Mouse (Mus musculus) forebrain, embryonic 12.5 days (tissue): ENCODE measurements around the gene H2-Ob. TPM values are rescaled to one million over a fixed set of nuclear protein-coding genes. Genes with fewer than 3 reads are reported as not detected.
"Not testable (repeated sequence)": the region's sequence is repeated elsewhere in the genome, so short reads cannot be mapped to it uniquely, and the experiment has no call there.

Experiments
- ATAC-seq: fragments of 200-750 bp; cut with Nextera tagmentation; 2 replicates; pipeline ENCODE4 v1.8.0; 2017; ENCODE audit warnings: moderate TSS enrichment; ENCODE audit not compliant: low FRiP score
- H3K27ac ChIP-seq: fragments of 300-500 bp; sonication (generic); 2 replicates; pipeline ENCODE4 v1.5.1; 2016; ENCODE audit warnings: mild to moderate bottlenecking
- H3K27me3 ChIP-seq: fragments of 300-500 bp; sonication (generic); 2 replicates; pipeline ENCODE4 v1.6.1; 2016; ENCODE audit warnings: mild to moderate bottlenecking
- H3K36me3 ChIP-seq: fragments of 300-500 bp; sonication (generic); replicated peaks from 2 replicates; pipeline ENCODE4 v1.6.1; 2016; ENCODE audit warnings: mild to moderate bottlenecking
- H3K4me1 ChIP-seq: fragments of 300-500 bp; sonication (generic); 2 replicates; pipeline ENCODE4 v1.6.1; 2016
- H3K4me2 ChIP-seq: fragments of 300-500 bp; sonication (generic); 2 replicates; pipeline ENCODE4 v1.6.1; 2016; ENCODE audit warnings: mild to moderate bottlenecking, moderate library complexity
- H3K4me3 ChIP-seq: fragments of 300-500 bp; sonication (generic); replicated peaks from 2 replicates; pipeline ENCODE4 v1.5.1; 2016; ENCODE audit warnings: mild to moderate bottlenecking
- H3K9ac ChIP-seq: fragments of 300-500 bp; sonication (generic); 2 replicates; pipeline ENCODE4 v1.6.1; 2016; ENCODE audit warnings: mild to moderate bottlenecking
- H3K9me3 ChIP-seq: fragments of 300-500 bp; sonication (generic); 2 replicates; pipeline ENCODE4 v1.6.1; 2016
- WGBS: fragments of 180-500 bp; shearing (Covaris S2); methylation state at CpG from one replicate; pipeline ENCODE4 v1.1.7; 2016; 5-methylcytosine and 5-hydroxymethylcytosine counted together
- polyA plus RNA-seq: library from polyadenylated mRNA; unstranded; fragments of >200 nt; fragmentation: Nextera tagmentation; extraction: Ambion mirVana; gene quantifications from 2 replicates; pipeline ENCODE4 v1.2.1, GENCODE M21; 2016

The H2-Ob gene
- polyA plus RNA-seq, 1 experiment from 2014 or later, result not detected

DNA sequence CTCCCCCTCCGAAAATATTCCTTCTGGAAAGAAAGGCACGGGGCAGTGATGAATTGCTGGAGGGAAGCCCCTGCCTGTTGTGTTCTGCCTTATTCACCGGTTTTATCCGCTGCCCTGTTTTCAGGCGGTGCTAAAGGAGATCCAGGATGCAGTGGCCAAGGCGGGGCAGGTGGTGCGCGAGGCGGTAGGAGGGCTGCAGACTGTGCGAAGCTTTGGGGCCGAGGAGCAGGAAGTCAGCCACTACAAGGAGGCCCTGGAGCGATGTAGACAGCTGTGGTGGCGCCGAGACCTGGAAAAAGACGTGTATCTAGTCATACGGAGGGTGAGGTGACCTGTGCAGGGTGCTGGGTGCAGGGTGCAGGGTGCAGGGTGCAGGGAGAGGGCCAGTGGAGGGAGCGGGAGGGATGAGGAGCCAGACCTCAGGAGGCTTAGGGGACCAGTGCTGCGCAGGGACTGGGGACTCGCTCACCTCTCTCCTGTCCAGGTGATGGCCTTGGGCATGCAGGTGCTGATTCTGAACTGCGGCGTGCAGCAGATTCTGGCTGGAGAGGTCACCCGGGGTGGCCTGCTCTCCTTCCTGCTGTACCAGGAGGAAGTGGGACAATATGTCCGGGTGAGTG lies 26.8 kb upstream of the H2-Ob start:
- no peak overlapping the region for H3K9ac ChIP-seq
- H3K36me3 ChIP-seq, result no peaks in the 10 kb centered on the region
- ATAC-seq, result no peak
- 0 out of 2 replicates have a peak, but pooled peaks cover 3% of the 10 kb centered on the region for H3K4me1 ChIP-seq
- 18% methylated on average over 23 of the region's 23 CpGs for WGBS
- H3K27ac ChIP-seq, result no peak overlapping the region
- no peaks in the 10 kb centered on the region for H3K9me3 ChIP-seq
- no peak overlapping the region for H3K4me2 ChIP-seq
- peaks cover 83% of the 10 kb centered on the region for H3K27me3 ChIP-seq
- H3K4me3 ChIP-seq, result no peak overlapping the region

DNA sequence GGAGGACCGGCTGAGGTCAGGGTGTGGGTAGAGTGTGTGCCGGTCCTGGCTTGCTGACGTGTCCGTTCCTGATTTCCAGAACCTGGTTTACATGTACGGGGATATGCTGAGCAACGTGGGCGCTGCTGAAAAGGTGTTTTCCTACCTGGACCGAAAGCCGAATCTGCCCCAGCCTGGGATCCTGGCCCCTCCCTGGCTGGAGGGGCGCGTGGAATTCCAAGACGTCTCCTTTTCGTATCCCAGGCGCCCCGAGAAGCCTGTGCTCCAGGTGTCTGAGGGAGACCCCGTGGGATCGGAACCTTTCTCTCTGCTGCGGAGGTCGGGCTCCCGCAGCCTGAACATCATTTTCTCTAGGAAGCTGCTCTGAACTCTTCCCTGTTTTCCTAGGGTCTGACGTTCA lies 24.8 kb upstream of the H2-Ob start:
- Histone ChIP-seq H3K4me3 (no peak overlapping the region), H3K9me3 (no peaks in the 10 kb centered on the region)
- WGBS, result 39% methylated on average over 21 of the region's 21 CpGs

DNA sequence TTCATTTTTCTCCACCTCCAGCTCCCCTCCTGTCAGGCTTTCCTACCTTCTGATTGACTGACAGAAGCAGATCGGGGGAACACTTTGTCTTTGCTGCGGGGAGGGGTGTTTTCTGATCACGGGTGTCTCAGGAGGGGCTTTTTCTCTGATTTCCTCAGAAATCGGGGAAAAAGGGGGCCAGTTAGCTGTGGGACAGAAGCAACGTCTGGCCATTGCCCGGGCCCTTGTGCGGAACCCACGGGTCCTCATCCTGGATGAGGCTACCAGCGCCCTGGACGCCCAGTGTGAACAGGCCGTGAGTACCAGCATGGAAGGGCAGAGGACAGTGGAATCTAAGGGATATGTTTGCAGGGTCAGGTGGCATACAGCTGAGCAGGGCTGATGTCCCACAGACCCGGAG lies 23.5 kb upstream of the H2-Ob start:
- ATAC-seq, result no peak
- H3K4me3 ChIP-seq, result no peak overlapping the region
- 84% methylated on average over 12 of the region's 12 CpGs for WGBS
- H3K27me3 ChIP-seq, result peaks cover 58% of the 10 kb centered on the region
- H3K9me3 ChIP-seq, result no peaks in the 10 kb centered on the region
- no peak overlapping the region for H3K27ac ChIP-seq
- H3K36me3 ChIP-seq, result no peaks in the 10 kb centered on the region
- 0 out of 2 replicates have a peak, but pooled peaks cover 3% of the 10 kb centered on the region for H3K4me1 ChIP-seq
- no peak overlapping the region for H3K4me2 ChIP-seq
- H3K9ac ChIP-seq, result no peak overlapping the region

More for the DNA sequence above, 24.8 kb upstream of the H2-Ob start:
- Histone ChIP-seq H3K4me1 (0 out of 2 replicates have a peak, but pooled peaks cover 3% of the 10 kb centered on the region), H3K9ac (no peak overlapping the region), H3K27me3 (peaks cover 69% of the 10 kb centered on the region), H3K4me2 (no peak overlapping the region), H3K36me3 (no peaks in the 10 kb centered on the region), H3K27ac (no peak overlapping the region)
- no peak for ATAC-seq

DNA sequence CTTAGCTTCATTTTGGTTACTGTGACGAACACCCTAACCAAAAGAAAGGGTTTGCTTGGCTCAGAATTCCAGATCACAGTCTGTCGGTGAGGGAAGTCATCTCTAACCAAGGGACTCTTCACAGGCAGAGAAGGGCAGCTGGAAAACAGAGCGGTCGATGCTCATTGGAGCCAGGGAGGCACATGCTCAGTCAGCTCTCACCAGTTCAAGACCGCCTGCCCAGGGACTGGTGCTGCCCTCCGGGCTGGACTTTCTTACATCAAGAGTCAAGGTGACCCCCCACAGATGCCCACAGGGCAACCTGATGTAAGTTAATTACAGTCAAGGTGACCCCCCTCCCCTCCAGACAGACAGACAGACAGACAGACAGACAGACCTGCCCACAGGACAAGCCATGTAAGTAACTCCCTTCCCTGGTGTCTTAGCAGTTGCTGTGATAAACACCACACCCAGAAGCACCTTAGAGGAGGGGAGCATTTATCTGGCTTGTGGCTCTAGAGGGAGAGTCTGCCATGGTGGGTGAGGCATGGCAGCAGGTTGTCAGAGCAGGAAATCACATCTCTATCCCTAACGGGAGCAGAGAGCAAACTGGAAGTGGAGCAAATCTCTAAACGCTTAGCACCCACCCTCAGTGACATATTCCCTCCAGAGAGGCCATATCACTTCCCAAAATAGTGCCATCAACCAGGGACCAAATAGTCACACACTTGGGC lies 21.3 kb upstream of the H2-Ob start:
- no peaks in the 10 kb centered on the region for H3K9me3 ChIP-seq
- no peaks in the 10 kb centered on the region for H3K4me1 ChIP-seq
- H3K36me3 ChIP-seq, result no peaks in the 10 kb centered on the region
- H3K4me2 ChIP-seq, result no peak overlapping the region
- H3K9ac ChIP-seq, result no peak overlapping the region
- no peak overlapping the region for H3K4me3 ChIP-seq
- H3K27ac ChIP-seq, result no peak overlapping the region
- H3K27me3 ChIP-seq, result peaks cover 36% of the 10 kb centered on the region
- 85% methylated on average over 8 of the region's 8 CpGs for WGBS
- ATAC-seq, result no peak

DNA sequence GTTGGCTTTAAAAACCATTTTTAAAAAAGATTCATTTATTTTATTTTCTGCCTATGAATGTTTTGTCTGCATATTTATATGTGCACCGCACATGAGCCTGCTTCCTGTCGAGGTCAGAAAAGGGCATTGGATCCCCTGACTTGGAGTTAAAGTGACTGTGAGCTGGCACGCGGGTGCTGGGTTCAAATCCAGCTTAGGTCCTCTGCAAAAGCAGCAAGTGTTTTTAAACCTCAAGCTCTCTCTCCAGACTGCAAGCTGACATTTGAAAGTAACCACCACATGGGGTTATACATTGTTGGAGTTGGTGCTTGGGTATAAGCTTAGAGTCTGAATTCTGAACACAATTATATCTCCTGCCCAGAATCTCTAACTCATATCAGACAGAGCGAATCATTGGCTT lies 20.7 kb upstream of the H2-Ob start:
- 90% methylated on average over 5 of the region's 5 CpGs for WGBS
- Histone ChIP-seq H3K4me2 (no peak overlapping the region), H3K27me3 (peaks cover 29% of the 10 kb centered on the region), H3K36me3 (no peaks in the 10 kb centered on the region), H3K9me3 (no peaks in the 10 kb centered on the region), H3K4me1 (no peaks in the 10 kb centered on the region), H3K27ac (no peak overlapping the region), H3K9ac (no peak overlapping the region), H3K4me3 (no peak overlapping the region)
- ATAC-seq, result no peak

DNA sequence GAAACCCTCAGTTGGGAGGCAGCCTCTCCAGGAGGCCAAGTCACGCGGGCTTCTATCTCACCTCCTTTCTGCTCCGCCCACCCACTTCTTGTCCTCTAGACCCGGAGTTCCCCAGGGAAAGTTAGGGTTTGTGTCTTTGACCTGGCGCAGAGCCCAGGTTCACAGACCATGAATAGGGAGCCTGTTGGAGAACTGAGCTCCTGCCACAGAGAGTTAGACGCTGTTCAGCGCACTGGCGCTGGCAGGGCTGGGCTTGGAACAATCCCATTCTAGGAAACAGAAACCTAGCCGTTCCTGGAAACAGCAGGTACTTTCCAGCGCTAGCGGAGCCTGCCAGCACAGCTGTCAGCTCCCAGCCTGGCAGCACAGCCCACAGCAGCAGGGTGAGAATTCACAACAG lies 20.0 kb upstream of the H2-Ob start:
- ATAC-seq, result no peak
- H3K9ac ChIP-seq, result no peak overlapping the region
- H3K36me3 ChIP-seq, result no peaks in the 10 kb centered on the region
- no peak overlapping the region for H3K4me2 ChIP-seq
- no peaks in the 10 kb centered on the region for H3K9me3 ChIP-seq
- 84% methylated on average over 11 of the region's 11 CpGs for WGBS
- H3K4me1 ChIP-seq, result no peaks in the 10 kb centered on the region
- peaks cover 23% of the 10 kb centered on the region for H3K27me3 ChIP-seq
- H3K27ac ChIP-seq, result no peak overlapping the region
- H3K4me3 ChIP-seq, result no peak overlapping the region

DNA sequence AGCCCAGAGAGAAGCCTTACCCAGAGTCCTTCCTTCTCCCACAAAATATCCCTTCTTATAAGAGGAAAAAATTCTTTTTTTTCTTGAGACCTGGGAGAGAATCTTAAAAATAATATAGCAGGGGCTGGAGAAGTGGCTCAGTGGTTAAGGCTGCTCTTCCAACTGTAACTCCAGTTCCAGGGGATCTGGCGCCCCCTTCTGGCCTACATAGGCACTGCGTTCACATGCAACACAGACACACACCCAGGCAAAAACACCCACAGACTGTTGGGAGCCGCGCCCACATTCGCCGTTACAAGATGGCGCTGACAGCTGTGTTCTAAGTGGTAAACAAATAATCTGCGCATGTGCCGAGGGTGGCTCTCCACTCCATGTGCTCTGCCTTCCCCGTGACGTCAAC lies 19.6 kb upstream of the H2-Ob start:
- not testable (repeated sequence) for H3K4me3 ChIP-seq, H3K36me3 ChIP-seq, H3K9ac ChIP-seq, H3K4me2 ChIP-seq, ATAC-seq, H3K4me1 ChIP-seq, H3K9me3 ChIP-seq, H3K27ac ChIP-seq
- 89% methylated on average over 9 of the region's 11 CpGs for WGBS
- peaks cover 18% of the 10 kb centered on the region for H3K27me3 ChIP-seq

DNA sequence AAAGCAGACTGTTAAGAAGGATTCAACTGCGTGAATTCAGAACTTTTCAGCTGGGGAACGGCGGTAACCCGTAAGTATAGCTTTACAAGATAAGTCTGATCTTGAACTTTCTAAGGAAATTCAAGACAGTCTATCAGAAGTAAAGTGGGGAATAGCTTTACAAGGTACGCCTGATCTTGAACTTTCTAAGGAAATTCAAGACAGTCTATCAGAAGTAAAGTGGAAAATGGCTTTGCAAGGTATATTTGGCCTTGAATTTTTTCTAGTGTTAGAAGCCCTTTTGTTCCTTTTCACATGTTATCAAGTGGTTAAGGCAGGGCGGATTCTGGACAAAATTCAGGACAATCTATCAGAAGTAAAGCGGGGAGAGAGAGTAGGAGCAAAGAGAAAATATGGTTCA lies 18.9 kb upstream of the H2-Ob start:
- not testable (repeated sequence) for H3K9me3 ChIP-seq, H3K36me3 ChIP-seq, H3K4me2 ChIP-seq, H3K9ac ChIP-seq, ATAC-seq, H3K4me1 ChIP-seq, H3K27ac ChIP-seq, H3K4me3 ChIP-seq
- WGBS, result 95% methylated on average over 4 of the region's 7 CpGs
- H3K27me3 ChIP-seq, result peaks cover 11% of the 10 kb centered on the region

DNA sequence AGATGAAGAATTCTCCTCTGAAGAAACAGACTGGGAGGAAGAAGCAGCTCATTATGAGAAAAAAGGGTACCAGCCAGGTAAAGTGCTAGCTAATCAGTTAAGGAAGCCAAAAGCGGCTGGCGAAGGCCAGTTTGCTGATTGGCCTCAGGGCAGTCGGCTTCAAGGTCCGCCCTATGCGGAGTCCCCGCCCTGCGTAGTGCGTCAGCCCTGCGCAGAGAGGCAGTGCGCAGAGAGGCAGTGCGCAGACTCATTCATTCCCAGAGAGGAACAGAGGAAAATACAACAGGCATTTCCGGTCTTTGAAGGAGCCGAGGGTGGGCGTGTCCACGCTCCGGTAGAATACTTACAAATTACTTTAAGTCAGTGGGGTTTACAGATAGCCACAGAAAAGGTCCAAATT lies 18.3 kb upstream of the H2-Ob start:
- not testable (repeated sequence) for H3K36me3 ChIP-seq, H3K9ac ChIP-seq, H3K9me3 ChIP-seq, H3K27ac ChIP-seq, H3K4me1 ChIP-seq, ATAC-seq, H3K27me3 ChIP-seq, H3K4me2 ChIP-seq, H3K4me3 ChIP-seq
- WGBS, result 95% methylated on average over 7 of the region's 16 CpGs

DNA sequence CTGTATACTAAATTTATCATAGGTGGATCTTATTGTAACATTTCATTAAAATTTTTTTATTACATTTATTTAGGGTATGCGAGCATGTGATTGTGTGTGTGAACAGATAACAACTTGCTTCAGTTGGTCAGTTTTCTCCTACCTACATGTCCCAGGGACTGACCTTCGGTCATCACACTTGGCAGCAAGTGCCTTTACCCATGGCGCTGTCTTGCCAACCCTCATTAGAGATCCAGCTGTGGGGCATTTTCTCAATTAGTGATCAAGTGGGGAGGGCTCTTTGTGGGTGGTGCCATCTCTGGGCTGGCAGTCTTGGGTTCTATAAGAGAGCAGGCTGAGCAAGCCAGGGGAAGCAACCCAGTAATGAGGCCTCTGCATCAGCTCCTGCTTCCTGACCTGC lies 13.9 kb upstream of the H2-Ob start:
- Histone ChIP-seq H3K4me1 (no peaks in the 10 kb centered on the region), H3K9ac (no peak overlapping the region), H3K9me3 (peaks cover 5% of the 10 kb centered on the region; the same call in 1 of the 2 replicates), H3K4me2 (no peak overlapping the region), H3K36me3 (no peaks in the 10 kb centered on the region), H3K27me3 (no peaks in the 10 kb centered on the region), H3K27ac (no peak overlapping the region), H3K4me3 (no peak overlapping the region)
- ATAC-seq, result no peak
- WGBS, result 91% methylated on average over 3 of the region's 3 CpGs

DNA sequence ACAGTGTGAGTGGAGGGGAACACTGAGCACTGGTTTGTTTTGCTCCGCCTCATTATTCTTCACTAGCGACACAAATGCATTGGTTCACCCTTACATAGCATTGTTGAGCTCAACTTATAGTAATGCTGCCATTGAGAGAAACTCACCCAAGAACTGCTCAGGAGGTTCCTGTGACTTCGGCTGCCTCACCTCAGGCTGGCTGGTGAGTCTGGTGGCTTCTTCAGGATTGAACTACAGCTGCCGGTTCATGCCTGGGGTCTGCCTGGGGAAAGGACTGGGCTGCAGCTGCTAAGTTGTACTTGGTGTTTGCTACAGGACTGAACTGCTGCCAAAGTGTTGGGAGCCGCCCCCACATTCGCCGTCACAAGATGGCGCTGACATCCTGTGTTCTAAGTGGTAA lies 13.3 kb upstream of the H2-Ob start:
- Histone ChIP-seq H3K36me3 (no peaks in the 10 kb centered on the region), H3K9ac (no peak overlapping the region), H3K27me3 (no peaks in the 10 kb centered on the region), H3K27ac (no peak overlapping the region), H3K4me3 (no peak overlapping the region), H3K4me2 (no peak overlapping the region), H3K9me3 (peaks cover 5% of the 10 kb centered on the region; the same call in 1 of the 2 replicates), H3K4me1 (no peaks in the 10 kb centered on the region)
- ATAC-seq, result no peak
- WGBS, result 97% methylated on average over 8 of the region's 8 CpGs

DNA sequence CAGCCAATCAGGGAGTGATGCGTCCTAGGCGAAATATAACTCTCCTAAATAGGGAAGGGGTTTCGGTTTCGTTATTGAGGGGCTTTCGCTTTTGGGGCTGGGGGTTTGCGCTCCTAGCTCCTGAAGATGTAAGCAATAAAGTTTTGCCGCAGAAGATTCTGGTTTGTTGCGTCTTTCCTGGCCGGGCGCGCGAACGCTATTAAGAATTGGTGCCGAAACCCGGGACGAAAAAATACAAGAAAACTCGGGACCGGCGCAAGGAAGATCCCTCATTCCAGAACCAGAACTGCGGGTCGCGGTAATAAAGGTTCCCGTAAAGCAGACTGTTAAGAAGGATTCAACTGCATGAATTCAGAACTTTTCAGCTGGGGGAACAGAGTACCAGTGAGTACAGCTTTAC lies 12.8 kb upstream of the H2-Ob start:
- H3K27ac ChIP-seq, H3K4me2 ChIP-seq, H3K27me3 ChIP-seq, H3K4me1 ChIP-seq, H3K9ac ChIP-seq, ATAC-seq, H3K4me3 ChIP-seq, H3K9me3 ChIP-seq, H3K36me3 ChIP-seq: not testable (repeated sequence)
- WGBS, result 97% methylated on average over 16 of the region's 23 CpGs

DNA sequence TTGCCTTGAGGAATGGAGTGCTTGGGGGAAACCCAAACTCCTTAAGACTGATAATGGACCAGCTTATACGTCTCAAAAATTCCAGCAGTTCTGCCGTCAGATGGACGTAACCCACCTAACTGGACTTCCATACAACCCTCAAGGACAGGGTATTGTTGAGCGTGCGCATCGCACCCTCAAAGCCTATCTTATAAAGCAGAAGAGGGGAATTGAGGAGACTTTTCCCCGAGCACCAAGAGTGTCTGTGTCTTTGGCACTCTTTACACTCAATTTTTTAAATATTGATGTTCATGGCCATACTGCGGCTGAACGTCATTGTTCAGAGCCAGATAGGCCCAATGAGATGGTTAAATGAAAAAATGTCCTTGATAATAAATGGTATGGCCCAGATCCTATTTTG lies 7.7 kb upstream of the H2-Ob start:
- not testable (repeated sequence) for H3K27ac ChIP-seq, H3K4me3 ChIP-seq, H3K9me3 ChIP-seq, H3K4me1 ChIP-seq, H3K9ac ChIP-seq, ATAC-seq, H3K27me3 ChIP-seq, H3K4me2 ChIP-seq, H3K36me3 ChIP-seq
- 94% methylated on average over 9 of the region's 9 CpGs for WGBS
